Mouse (Mus musculus) NIH3T3 (cell line): Measurements from ENCODE around the gene Olfr1181.
"Not testable (repeated sequence)": the region's sequence is repeated elsewhere in the genome, so short reads cannot be mapped to it uniquely, and the experiment has no call there.

Experiments used
- DNase-seq: peaks from one replicate; pipeline ENCODE4 v3.0.0-alpha.2; 2012; ENCODE audit warnings: low read depth

The Olfr1181 gene

GRCm38 (mm10) chr2:88426071-88426470 lies at the start of gene Olfr1181:
Gene Olfr1181 (minus strand): TSS chr2:88426171.
- no peak for DNase-seq

- not testable (repeated sequence) for DNase-seq
Measured at GRCm38 (mm10) chr2:88454567-88454966, 28.6 kb upstream of the Olfr1181 start, which contains the start of gene Olfr1183. Gene Olfr1183 (plus strand): TSS chr2:88454867.

GRCm38 (mm10) chr2:88449031-88449430 lies 23.1 kb upstream of the Olfr1181 start, which contains the start of gene Gm13757:
Gene Gm13757 (minus strand): TSS chr2:88449131.
- DNase-seq, result no peak

- DNase-seq, result no peak
Measured at GRCm38 (mm10) chr2:88419051-88419450, 6.9 kb downstream of the Olfr1181 start, which contains the start of gene Olfr1180. Gene Olfr1180 (minus strand): TSS chr2:88419151.

GRCm38 (mm10) chr2:88406353-88406752 lies 19.6 kb downstream of the Olfr1181 start, which contains the start of gene Olfr1179:
Gene Olfr1179 (minus strand): TSS chr2:88406453.
- no peak for DNase-seq

- no peak for DNase-seq
Measured at GRCm38 (mm10) chr2:88386762-88387161, 39.2 kb downstream of the Olfr1181 start, which contains the start of gene Olfr1178. Gene Olfr1178 (plus strand): TSS chr2:88387062.
